Mouse (Mus musculus) heart, embryonic 12.5 days (tissue): Measurements from ENCODE around the gene Ube2q1. TPM values are rescaled to one million over a fixed set of nuclear protein-coding genes. Genes with fewer than 3 reads are reported as not detected.
"Not testable (repeated sequence)": the region's sequence is repeated elsewhere in the genome, so short reads cannot be mapped to it uniquely, and the experiment has no call there.

Experiments
- ATAC-seq: fragments of 200-750 bp; cut with Nextera tagmentation; 2 replicates; pipeline ENCODE4 v1.8.0; 2017; ENCODE audit warnings: moderate TSS enrichment, moderate library complexity; ENCODE audit not compliant: insufficient number of reproducible peaks, low FRiP score
- H3K27ac ChIP-seq: fragments of 300-500 bp; sonication (generic); 2 replicates; pipeline ENCODE4 v1.5.1; 2016; ENCODE audit warnings: mild to moderate bottlenecking, moderate library complexity; ENCODE audit not compliant: poor library complexity, severe bottlenecking
- H3K27me3 ChIP-seq: fragments of 300-500 bp; sonication (generic); replicated peaks from 2 replicates; pipeline ENCODE4 v1.6.1; 2016; ENCODE audit warnings: mild to moderate bottlenecking, moderate library complexity
- H3K36me3 ChIP-seq: fragments of 300-500 bp; sonication (generic); 2 replicates; pipeline ENCODE4 v1.6.1; 2016; ENCODE audit warnings: mild to moderate bottlenecking, moderate library complexity
- H3K4me1 ChIP-seq: fragments of 300-500 bp; sonication (generic); replicated peaks from 2 replicates; pipeline ENCODE4 v1.6.1; 2016; ENCODE audit warnings: mild to moderate bottlenecking
- H3K4me2 ChIP-seq: fragments of 300-500 bp; sonication (generic); 2 replicates; pipeline ENCODE4 v1.6.1; 2016; ENCODE audit warnings: mild to moderate bottlenecking, moderate library complexity
- H3K4me3 ChIP-seq: fragments of 300-500 bp; sonication (generic); 2 replicates; pipeline ENCODE4 v1.5.1; 2016; ENCODE audit warnings: mild to moderate bottlenecking
- H3K9ac ChIP-seq: fragments of 300-500 bp; sonication (generic); 2 replicates; pipeline ENCODE4 v1.6.1; 2016; ENCODE audit warnings: mild to moderate bottlenecking, moderate library complexity
- H3K9me3 ChIP-seq: fragments of 300-500 bp; sonication (generic); replicated peaks from 2 replicates; pipeline ENCODE4 v1.6.1; 2016; ENCODE audit warnings: mild to moderate bottlenecking, moderate library complexity
- WGBS: fragments of 180-500 bp; shearing (Covaris S2); methylation state at CpG from one replicate; pipeline ENCODE4 v1.1.7; 2016; 5-methylcytosine and 5-hydroxymethylcytosine counted together
- polyA plus RNA-seq: library from polyadenylated mRNA; unstranded; fragments of >200 nt; fragmentation: Nextera tagmentation; extraction: Ambion mirVana; gene quantifications from 2 replicates; pipeline ENCODE4 v1.2.1, GENCODE M21; 2016

The Ube2q1 gene
- polyA plus RNA-seq, 1 experiment from 2014 or later, result 13.4 TPM

DNA sequence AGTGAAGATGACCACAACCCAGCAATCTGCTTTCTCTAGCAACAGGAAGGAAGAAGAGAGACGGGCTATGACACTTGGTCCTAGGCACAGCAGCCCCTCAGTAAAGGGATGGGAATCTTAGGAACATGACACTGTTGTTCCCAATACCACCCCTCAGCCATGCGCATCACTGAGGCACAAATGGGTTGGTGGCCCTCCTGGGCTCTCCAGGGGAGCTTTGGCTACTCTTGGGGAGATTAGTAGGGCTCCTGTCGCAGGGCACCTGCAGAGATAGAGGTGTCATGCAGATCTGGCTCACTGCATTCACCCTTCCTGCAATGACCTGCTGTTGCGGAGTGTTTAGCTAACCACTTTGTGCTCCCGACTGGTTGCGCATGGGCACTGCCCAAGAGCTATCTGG, 12.9 kb downstream of the Ube2q1 start:
- peaks cover 24% of the 10 kb centered on the region for H3K36me3 ChIP-seq
- WGBS, result 80% methylated on average over 6 of the region's 6 CpGs
- no peak overlapping the region for H3K4me2 ChIP-seq
- no peaks in the 10 kb centered on the region; the same call in 1 of the 2 replicates for H3K27me3 ChIP-seq
- H3K4me3 ChIP-seq, result no peak overlapping the region
- H3K9ac ChIP-seq, result no peak overlapping the region
- no peak overlapping the region for H3K27ac ChIP-seq
- ATAC-seq, result no peak
- H3K9me3 ChIP-seq, result no peaks in the 10 kb centered on the region
- peaks cover 2% of the 10 kb centered on the region; the same call in 1 of the 2 replicates for H3K4me1 ChIP-seq

DNA sequence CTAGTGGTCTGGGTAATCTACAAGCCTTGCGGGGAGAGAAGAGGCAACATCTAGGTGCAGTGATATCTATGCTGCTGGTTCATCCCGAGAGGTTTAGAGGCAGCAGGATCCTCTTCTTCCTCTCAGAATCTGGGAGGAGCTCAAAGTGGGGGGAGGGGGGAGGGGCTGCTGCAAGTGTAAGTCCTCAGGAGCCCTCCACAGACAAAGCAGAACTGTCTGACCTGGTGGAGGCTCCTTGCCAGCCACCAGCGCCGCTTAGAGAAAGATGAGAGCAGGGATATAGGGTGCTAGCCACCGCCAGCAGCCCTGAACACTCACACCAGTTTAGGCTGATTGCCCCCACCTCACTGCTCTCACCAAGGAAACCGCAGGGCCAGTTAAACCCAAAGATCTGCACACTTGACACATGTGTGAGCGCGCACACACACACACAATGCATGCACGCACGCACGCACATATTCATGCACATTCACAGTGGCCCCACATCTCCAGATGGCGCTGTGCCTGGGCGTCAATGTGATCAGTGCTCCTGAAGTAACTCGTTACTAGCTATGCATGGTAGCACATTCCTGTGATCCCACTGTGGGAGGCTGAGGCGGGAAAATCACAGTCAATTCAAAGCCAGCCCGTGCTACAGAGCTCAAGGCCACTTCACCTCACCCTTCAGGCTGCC, 15.4 kb downstream of the Ube2q1 start:
- Histone ChIP-seq H3K27me3 (no peaks in the 10 kb centered on the region; the same call in 1 of the 2 replicates), H3K4me1 (peaks cover 2% of the 10 kb centered on the region; the same call in 1 of the 2 replicates), H3K9me3 (no peaks in the 10 kb centered on the region), H3K36me3 (no peaks in the 10 kb centered on the region), H3K9ac (no peak overlapping the region), H3K4me2 (no peak overlapping the region), H3K27ac (no peak overlapping the region), H3K4me3 (no peak overlapping the region)
- WGBS, result 68% methylated on average over 16 of the region's 16 CpGs
- ATAC-seq, result no peak

DNA sequence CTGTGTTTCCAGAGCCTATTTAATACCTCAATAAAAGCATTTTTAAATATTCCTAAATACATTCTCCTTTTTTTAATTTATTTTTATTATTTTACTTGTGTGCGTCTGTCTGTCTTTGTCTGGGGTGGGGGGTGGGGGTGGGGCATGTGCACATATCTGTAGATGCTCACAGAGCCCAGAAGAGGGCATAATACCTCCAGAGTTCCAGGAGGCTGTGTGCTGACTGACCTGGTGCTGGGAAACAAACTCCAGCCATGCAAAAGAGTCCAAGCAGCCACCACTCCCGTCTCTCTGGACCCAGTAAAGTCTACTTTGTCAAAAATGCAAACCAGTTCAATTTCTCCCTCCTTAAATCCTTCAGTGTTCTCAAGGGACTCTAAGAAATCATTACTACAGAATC, 21.2 kb downstream of the Ube2q1 start:
- Histone ChIP-seq H3K4me1 (peaks cover 6% of the 10 kb centered on the region), H3K4me2 (no peak overlapping the region), H3K36me3 (no peaks in the 10 kb centered on the region), H3K9ac (no peak overlapping the region), H3K27ac (no peak overlapping the region), H3K27me3 (no peaks in the 10 kb centered on the region), H3K4me3 (no peak overlapping the region), H3K9me3 (no peaks in the 10 kb centered on the region)
- no peak for ATAC-seq
- WGBS, result 65% methylated on average over 2 of the region's 2 CpGs

DNA sequence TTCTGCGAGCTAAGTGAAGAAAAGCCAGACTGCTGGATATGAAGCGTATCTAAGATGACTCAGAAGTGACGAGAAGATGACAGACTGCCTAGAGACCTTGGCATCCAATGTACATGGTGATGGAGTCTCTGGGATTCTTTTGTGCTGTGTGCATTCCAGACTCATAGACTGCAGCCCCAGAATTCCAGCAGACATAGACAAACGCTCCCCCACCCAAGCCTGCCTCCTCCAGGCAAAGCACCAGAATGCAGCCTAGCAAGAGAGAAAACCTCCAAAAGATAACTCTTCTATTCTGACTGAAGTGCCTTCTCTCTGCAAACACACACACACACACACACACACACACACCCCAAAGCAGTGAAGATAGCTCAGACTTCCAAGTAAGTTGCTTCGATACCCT, 22.3 kb downstream of the Ube2q1 start:
- 61% methylated on average over 5 of the region's 5 CpGs for WGBS
- H3K36me3 ChIP-seq, result no peaks in the 10 kb centered on the region
- H3K9me3 ChIP-seq, result no peaks in the 10 kb centered on the region
- no peaks in the 10 kb centered on the region for H3K27me3 ChIP-seq
- H3K27ac ChIP-seq, result no peak overlapping the region
- no peak overlapping the region for H3K4me2 ChIP-seq
- no peak overlapping the region for H3K9ac ChIP-seq
- ATAC-seq, result no peak
- no peak overlapping the region for H3K4me3 ChIP-seq
- H3K4me1 ChIP-seq, result peaks cover 8% of the 10 kb centered on the region

DNA sequence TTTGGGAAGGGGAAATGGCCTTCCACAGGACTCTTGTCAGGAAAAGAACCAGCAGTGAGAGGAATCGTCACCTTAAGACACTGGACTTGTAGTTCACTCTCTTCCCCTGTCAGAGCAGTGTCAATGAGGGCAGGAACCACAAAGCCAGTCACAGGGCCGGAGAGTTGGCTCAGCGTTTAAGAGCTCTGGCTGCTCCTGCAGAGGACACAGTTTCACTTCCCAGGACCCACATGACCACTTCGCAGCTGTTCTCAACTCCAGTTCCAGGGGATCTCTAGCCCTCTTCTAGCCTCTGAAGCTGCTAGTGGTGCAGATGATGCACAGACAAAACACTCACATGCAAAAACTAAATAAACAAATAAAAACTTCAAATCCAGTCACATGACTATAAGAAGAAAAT, 22.9 kb downstream of the Ube2q1 start:
- WGBS, result 40% methylated on average over 4 of the region's 4 CpGs
- no peak overlapping the region for H3K27ac ChIP-seq

DNA sequence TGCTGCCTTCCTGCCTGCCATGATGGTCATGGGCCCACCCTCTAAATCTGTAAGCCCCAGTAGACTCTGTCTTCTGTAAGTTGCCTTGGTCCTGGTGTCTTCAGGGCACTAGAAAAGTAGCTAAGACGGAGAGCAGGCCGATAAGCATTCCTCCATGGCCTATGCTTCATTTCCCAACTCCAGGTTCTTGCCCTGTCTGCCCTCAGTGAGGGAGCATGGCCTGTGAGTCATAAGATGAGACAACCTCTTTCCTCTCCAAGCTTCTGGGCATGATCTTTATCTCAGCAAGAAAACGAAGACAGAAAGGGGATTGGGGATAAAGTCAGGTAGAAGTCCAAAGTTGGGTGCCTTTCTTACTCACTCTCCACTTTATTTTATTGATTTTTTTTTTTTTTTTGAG, 25.1 kb downstream of the Ube2q1 start:
- H3K4me3 ChIP-seq, result no peak overlapping the region
- 73% methylated on average over 3 of the region's 3 CpGs for WGBS
- no peaks in the 10 kb centered on the region for H3K9me3 ChIP-seq
- no peak overlapping the region for H3K4me2 ChIP-seq
- H3K4me1 ChIP-seq, result peaks cover 8% of the 10 kb centered on the region
- no peak overlapping the region for H3K27ac ChIP-seq
- no peaks in the 10 kb centered on the region for H3K27me3 ChIP-seq
- H3K9ac ChIP-seq, result no peak overlapping the region
- no peak for ATAC-seq
- no peaks in the 10 kb centered on the region for H3K36me3 ChIP-seq

More for the DNA sequence above, 22.9 kb downstream of the Ube2q1 start:
- ATAC-seq, result no peak
- no peak overlapping the region for H3K9ac ChIP-seq
- H3K36me3 ChIP-seq, result no peaks in the 10 kb centered on the region
- no peak overlapping the region for H3K4me3 ChIP-seq
- H3K27me3 ChIP-seq, result no peaks in the 10 kb centered on the region
- peaks cover 8% of the 10 kb centered on the region for H3K4me1 ChIP-seq
- H3K9me3 ChIP-seq, result no peaks in the 10 kb centered on the region
- no peak overlapping the region for H3K4me2 ChIP-seq

DNA sequence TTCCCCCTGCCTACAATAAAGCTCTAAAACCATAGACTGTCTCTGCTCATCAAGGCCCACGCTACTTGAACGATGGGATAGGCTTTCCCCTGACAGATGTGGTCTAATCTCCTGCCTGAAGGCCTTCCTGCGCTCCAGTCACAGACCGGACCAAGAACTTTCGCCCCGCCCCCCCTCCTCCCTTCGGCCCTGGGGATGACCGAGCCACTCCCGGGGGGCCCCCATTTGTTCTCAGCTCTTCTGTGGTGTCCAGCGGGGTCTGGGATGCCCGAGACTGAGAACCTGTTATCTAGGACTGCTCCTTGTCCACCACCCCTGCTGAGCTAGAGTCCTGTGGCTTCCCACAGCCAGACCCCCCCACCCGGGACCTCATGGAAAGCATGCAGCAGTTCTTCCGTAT, 26.1 kb downstream of the Ube2q1 start:
- Histone ChIP-seq H3K9me3 (no peaks in the 10 kb centered on the region), H3K36me3 (no peaks in the 10 kb centered on the region), H3K4me3 (peak overlapping the region; percentile 43), H3K4me2 (peak overlapping the region; percentile 71), H3K27ac (no peak overlapping the region), H3K4me1 (peaks cover 8% of the 10 kb centered on the region), H3K27me3 (no peaks in the 10 kb centered on the region), H3K9ac (peak overlapping the region; percentile 65; the same call in 1 of the 2 replicates)
- 3% methylated on average over 13 of the region's 13 CpGs for WGBS
- 0 out of 2 replicates have a peak, but pooled peaks have one; percentile 42 for ATAC-seq

DNA sequence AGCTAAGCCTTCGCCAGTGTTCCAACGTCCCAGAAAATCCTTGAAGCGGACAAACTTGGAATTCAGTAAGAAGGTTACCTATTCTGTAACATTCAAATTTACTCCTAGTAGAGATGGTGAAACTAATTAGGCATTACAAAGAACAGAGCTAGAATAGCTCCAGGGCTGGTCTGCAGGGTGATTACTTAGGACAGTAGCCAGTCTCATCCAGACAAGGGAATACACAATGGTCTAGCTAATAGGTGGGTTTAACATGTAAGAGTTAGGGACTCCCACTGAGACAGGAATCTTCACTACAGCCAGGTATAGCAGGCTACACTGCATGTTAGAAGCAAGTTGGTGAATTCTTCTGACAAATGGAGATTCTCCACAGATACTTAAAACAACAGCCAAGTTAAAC, 26.7 kb downstream of the Ube2q1 start:
- not testable (repeated sequence) for H3K4me3 ChIP-seq, H3K4me1 ChIP-seq, H3K27me3 ChIP-seq, H3K9ac ChIP-seq, H3K27ac ChIP-seq, H3K9me3 ChIP-seq, H3K36me3 ChIP-seq, ATAC-seq, H3K4me2 ChIP-seq
- WGBS, result 37% methylated on average over 3 of the region's 3 CpGs

DNA sequence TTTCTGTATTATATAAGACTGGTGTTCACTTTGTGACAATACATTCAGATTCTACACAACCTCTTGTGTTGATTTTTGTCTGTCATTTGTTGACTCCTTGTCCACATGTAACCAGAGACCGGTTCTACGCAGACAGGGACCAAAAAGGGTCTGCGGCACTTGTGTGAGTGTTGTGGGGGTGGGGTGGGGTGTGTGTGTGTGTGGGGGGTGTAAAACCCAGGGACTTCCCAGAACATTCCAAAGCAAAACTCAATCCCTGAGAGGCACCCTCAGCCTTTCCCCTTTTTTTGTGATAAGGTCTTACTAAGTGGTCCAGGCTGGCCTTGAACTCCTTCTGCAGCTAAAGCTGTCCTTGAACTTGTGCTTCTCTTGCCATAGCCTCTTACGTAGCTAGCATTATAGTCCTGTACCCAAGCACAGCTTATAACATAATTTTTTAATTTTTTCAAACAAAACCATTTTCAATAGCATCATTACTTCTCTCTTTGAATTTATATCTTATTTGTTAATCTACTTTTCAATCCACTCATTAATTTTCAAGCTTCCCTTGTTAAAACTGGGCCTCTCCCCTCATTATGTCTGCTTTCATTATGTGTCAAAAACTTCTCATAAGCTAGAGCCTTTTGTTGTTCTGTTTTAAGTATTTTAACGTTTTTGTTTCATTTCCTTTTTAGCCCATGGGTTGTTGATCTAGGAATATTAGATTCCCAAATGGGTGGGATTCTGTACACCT, 27.5 kb downstream of the Ube2q1 start:
- WGBS, result 62% methylated on average over 5 of the region's 5 CpGs
- ATAC-seq, result no peak

DNA sequence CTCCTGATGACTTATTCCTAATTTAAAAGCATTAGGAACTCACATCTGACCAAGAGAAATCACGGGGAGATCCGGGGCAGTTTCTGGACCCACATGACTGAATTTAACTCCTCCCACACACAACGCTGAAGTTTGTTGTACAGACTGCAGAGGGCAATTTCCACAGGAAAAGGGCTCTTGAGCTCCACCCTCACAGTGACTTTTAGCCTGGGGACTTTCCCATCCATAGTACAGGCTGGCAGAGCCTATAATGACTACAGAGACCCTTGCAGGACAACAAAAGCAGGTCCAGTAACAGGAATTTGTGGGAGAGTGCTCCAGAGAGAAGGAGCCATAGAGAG, 28.1 kb downstream of the Ube2q1 start:
- WGBS, result 27% methylated on average over 3 of the region's 3 CpGs
- H3K9ac ChIP-seq, result no peak overlapping the region
- no peak for ATAC-seq
- H3K4me2 ChIP-seq, result no peak overlapping the region
- no peaks in the 10 kb centered on the region; the same call in 1 of the 2 replicates for H3K9me3 ChIP-seq
- no peak overlapping the region for H3K27ac ChIP-seq
- H3K4me3 ChIP-seq, result no peak overlapping the region
- H3K36me3 ChIP-seq, result no peaks in the 10 kb centered on the region
- no peaks in the 10 kb centered on the region for H3K27me3 ChIP-seq
- H3K4me1 ChIP-seq, result peaks cover 8% of the 10 kb centered on the region

More for the DNA sequence above, 27.5 kb downstream of the Ube2q1 start:
- Histone ChIP-seq H3K9ac (no peak overlapping the region), H3K36me3 (no peaks in the 10 kb centered on the region), H3K4me1 (peaks cover 8% of the 10 kb centered on the region), H3K27me3 (no peaks in the 10 kb centered on the region), H3K9me3 (no peaks in the 10 kb centered on the region; the same call in 1 of the 2 replicates), H3K27ac (no peak overlapping the region), H3K4me3 (no peak overlapping the region), H3K4me2 (no peak overlapping the region)

DNA sequence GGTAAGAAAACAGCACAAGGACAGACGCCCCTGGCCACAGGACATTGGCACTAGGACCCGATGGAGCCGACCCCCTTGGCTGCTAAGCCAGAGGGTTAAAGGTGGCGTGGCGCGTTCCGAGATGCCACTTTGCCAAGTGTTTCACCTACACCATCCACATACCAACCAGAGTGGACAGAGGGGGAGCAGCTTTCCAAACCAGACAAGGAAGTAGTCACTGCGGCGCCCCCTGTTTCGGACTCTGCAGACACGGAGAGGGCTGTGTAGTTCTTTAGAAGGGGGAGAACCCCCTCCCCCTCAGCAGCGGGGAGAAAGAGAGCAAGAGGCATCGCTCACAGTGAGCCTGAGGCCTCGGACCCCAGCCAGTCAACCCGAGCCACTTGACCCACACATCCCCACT, 29.5 kb downstream of the Ube2q1 start:
- H3K4me2 ChIP-seq, result no peak overlapping the region
- H3K9ac ChIP-seq, result no peak overlapping the region
- WGBS, result 72% methylated on average over 15 of the region's 15 CpGs
- no peaks in the 10 kb centered on the region; the same call in 1 of the 2 replicates for H3K9me3 ChIP-seq
- H3K27ac ChIP-seq, result no peak overlapping the region
- H3K27me3 ChIP-seq, result no peaks in the 10 kb centered on the region
- H3K4me1 ChIP-seq, result peaks cover 8% of the 10 kb centered on the region
- no peak overlapping the region for H3K4me3 ChIP-seq
- no peak for ATAC-seq
- H3K36me3 ChIP-seq, result no peaks in the 10 kb centered on the region
